Mouse (Mus musculus) splenic B cell, adult 2 months (primary cell): ENCODE measurements at regions not wholly inside any gene's neighbourhood (a gene's known extent, or its start where the extent isn't known, plus 50 kb on each side); places are given as distances from the start of the nearest gene placed in this dataset.
"Not testable (repeated sequence)": the region's sequence is repeated elsewhere in the genome, so short reads cannot be mapped to it uniquely, and the experiment has no call there.

Source experiments
- DNase-seq: peaks from one replicate; pipeline ENCODE4 v3.0.0-alpha.2; 2011; ENCODE audit warnings: low read depth, low spot score
- H3K27me3 ChIP-seq: 2 replicates; pipeline ENCODE4 v1.6.1; 2012; ENCODE audit warnings: mild to moderate bottlenecking, low read length, moderate library complexity, mixed read lengths; ENCODE audit not compliant: control insufficient read depth, poor library complexity, insufficient read depth, severe bottlenecking
- H3K36me3 ChIP-seq: 2 replicates; pipeline ENCODE4 v1.6.1; 2012; ENCODE audit warnings: mild to moderate bottlenecking, low read length, moderate library complexity, mixed read lengths; ENCODE audit not compliant: control insufficient read depth, poor library complexity, insufficient read depth, severe bottlenecking

DNA sequence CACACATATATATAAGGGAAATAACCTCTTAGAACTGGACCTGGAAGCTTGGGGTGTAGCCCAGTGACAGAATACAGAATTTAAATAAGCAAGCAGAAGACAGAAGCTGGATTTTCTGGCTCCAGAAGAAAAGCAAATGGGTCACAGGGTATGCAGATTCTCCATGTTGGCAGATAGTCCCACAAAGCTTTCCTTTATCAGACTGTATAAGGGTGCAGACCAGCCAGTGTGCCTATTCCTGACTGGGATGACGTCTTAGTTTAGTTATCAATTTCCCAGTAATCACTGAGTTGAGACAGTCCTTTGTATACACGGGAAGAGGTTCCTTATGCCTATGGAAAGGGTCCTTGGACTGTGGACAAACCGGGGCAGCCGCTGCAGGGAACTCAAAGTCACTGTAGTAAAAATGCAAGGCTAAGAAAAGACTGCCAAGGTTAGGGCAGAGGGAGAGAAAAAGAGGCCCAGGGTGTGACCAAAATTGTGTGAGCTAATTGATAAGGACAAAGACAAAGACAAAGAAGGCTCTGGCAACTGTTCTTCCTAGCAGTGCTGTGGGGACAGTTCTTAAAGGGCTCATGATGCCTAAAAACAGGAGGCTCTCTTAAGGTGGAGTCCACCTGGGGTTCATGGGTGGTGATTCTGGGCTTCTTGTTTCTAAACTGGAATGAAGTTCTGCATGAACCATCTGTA is 459.7 kb upstream of the Sall1 start:
- no peak for DNase-seq
- Histone ChIP-seq H3K36me3 (no peaks in the 10 kb centered on the region), H3K27me3 (no peaks in the 10 kb centered on the region)

DNA sequence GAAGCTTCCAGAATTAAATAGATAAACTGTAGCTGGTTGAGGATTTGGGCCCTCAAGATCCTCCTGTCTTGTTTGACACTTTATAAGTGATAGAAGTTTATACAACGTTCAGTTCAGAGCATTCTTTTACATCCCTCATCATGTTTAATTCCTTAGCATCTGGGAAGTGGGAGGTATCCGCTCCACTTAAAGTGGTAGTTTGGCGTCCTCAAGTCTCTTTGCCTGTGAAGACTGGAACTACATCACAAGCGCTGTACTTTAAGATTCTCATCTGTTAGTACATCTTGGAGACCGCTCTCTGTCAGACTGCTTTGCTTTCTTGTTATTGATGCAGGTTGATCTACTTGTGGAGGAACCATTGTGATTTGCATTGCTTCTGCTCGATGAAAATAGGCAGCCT is 459.1 kb upstream of the Sall1 start:
- no peak for DNase-seq
- Histone ChIP-seq H3K27me3 (no peaks in the 10 kb centered on the region), H3K36me3 (no peaks in the 10 kb centered on the region)

DNA sequence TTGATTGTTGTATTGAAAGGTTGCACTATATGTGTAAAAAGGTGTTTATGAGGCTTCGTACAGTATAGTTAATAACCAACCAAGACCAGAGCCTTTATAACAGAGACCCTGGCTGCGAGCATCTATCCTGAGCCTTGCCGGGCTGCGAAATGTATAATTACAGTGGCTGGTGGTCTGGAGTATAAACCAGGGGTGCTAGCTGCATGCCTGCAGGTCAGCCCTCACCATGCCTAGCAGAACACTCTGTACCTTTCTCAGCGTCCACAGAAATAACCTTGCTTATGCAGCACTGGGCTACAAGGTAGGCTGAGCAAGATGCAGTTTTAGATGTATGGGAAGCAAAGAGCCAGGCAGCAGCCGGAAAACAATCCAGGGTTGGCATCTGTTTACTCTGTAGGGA is 457.8 kb upstream of the Sall1 start:
- no peaks in the 10 kb centered on the region for H3K27me3 ChIP-seq
- H3K36me3 ChIP-seq: no peaks in the 10 kb centered on the region
- DNase-seq: no peak

DNA sequence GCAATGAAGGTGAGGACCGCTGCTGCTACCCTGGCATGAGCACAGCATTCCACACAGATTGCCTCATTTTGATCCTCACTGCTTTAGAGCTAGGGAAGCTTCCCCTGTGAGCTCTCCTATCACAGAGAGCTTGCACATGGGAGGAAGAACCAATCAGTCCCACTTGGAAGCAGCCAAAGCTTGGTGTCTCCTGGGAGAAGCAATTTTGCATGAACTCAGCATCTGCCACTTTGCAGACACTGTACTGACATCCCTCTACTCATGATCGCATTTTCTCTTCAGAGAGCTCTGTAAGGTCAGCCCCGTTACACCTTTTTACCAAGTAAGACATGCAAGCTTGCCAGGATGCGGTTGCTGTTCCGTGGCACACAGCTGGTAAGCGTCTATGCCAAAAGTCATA is 455.9 kb upstream of the Sall1 start:
- no peaks in the 10 kb centered on the region for H3K36me3 ChIP-seq
- no peak for DNase-seq
- H3K27me3 ChIP-seq: no peaks in the 10 kb centered on the region

DNA sequence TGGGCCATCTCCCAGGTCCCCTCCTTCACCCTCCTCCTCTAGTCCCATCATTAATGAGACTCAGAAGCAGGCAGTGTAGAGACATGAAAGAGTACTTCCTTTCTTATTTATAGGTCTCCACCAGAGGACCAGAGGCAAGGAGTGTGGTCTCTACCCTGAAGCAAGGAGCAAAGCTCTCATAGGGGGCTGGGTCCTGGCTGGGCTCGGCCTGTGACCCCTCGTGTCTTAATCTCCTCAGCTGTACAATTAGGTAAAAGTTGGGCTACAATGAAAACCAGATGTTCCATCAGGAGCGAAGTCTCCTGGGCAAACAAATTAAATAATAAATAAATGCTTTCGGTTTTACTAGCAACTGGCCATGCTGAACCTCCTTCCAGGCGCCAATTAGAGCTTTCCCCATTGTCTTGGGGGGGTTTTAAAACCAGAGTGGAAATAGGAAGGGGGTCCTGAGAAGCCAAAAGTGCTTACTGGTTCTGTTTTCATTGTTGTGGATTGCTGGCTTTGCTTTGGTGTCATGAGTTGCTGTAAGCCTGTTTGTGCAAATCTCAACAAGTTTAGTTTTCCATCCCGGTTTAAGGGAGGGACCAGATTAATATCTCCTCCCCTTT is 454.2 kb upstream of the Sall1 start:
- DNase-seq: no peak
- H3K36me3 ChIP-seq: no peaks in the 10 kb centered on the region
- H3K27me3 ChIP-seq: no peaks in the 10 kb centered on the region

DNA sequence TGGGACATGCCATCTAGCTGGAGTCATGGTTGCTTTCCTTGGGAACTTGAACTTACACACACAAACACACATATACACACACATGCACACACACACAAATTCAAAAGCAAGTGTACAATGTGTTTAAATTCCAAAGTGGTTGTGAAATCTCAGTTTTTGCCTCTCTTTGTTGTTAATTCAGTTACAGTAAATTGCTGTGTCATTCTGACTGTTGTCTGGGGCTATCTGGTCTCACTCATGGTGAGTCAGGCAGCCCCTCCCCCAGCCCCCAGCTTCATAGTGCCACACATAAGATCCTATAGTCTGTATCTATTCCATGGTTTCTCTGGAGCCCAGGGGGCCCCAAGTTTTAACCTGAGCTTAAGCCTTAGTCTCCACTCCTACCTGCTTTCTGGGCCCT is 448.4 kb upstream of the Sall1 start:
- Histone ChIP-seq H3K36me3 (no peaks in the 10 kb centered on the region), H3K27me3 (no peaks in the 10 kb centered on the region)
- no peak for DNase-seq

DNA sequence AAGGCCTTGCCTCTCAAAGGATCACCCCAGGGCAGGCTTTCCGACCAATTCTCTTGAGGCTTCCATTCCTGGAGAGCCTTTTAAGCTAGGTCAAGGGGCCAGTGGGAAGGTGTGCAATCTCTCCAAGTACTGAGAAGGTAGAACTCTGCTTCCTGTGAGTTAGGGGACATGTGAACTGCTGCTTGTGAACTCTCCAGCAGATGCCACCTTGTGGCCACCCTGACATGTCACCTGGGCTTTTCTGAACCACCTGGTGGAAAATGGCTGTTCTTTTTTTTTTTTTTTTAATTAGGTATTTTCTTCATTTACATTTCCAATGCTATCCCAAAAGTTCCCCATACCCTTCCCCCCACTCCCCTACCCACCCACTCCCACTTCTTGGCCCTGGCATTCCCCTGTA is 438.5 kb upstream of the Sall1 start:
- not testable (repeated sequence) for DNase-seq, H3K36me3 ChIP-seq, H3K27me3 ChIP-seq

DNA sequence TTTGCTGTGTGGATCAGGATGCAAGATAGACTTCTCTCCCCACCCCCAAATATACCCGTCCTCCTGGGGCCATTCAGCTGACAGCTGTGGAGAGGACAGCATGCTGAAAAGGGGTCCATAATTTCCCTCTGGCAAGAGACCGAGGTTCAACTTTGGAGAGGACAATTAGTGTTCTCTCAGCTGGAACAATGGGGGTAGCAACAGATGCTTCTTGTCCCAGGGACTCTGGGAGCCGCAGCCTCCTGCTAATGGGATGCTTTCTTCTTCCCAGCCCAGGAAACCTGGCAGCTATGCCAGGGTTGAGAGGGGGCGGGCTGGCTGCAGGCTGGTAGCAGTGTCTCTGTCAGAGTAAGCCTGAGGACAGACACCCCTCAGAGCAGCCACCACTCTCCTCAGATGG is 433.0 kb upstream of the Sall1 start:
- Histone ChIP-seq H3K36me3 (no peaks in the 10 kb centered on the region), H3K27me3 (no peaks in the 10 kb centered on the region)
- no peak for DNase-seq

DNA sequence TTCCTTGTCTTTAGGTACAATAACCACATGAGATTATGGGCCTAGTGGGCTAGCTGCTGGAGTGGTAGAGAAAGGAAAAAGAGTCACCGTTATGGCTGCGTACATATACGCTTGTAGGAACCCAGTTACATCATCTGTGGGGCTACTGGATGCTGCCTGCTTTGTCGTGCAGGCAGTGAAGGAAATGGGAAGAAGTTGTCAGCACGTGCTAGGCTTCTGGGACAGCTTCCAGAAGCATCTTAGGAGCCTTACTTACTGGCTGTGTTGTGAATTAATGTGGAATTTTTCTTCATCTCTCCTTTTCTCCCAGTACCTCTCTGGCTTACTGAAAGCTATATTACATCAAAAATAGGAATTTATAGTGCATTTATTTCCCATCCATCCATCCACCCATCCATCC is 427.2 kb upstream of the Sall1 start:
- DNase-seq: no peak
- Histone ChIP-seq H3K36me3 (no peaks in the 10 kb centered on the region), H3K27me3 (no peaks in the 10 kb centered on the region)

DNA sequence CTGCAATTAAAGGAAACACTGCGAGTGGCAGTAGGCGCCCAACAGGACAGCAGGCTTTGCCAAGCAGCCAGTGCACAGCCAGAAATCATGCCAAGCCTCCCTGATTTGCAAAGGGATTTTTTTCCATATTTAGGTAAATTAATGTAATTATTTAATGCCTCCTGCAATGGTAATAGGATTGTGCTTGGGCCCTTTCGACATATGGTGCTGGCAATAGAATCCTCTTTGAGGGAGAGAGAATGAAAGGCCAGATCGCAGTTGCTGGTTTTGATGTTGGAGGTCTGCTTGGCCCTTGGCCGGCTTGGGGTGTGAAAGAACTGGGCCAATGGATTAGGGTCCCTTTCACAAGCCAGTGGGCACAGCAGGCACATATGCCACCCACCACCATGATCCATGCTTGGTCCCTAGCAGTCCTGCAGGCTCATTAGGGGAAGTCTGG is 424.8 kb upstream of the Sall1 start:
- no peak for DNase-seq
- Histone ChIP-seq H3K36me3 (no peaks in the 10 kb centered on the region), H3K27me3 (no peaks in the 10 kb centered on the region)

DNA sequence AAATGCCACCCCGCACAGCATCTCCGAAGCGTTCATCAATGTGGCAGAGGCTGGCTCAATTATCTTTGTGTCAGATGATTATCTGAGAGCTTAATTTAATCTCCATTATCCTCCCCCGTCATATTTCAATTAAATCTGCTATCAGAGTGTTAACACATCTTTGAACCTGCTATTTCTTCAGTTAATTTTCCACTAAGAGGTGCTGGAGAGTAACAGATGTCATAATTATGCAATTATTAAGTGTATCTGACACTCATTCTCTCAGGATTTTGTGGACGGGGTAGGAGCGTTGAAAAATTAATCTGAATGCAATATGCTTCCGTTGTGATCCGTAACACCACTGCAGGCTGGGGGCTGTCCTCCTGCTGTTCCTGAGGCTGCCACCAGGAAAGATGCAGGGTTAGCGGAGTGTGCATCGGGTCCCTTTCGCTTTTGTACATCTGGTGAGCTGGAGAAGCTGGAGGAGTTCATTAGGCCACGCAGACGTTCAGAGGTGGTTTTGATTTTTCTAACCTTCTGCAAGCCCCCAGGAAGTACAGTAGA is 421.3 kb upstream of the Sall1 start:
- H3K27me3 ChIP-seq: no peaks in the 10 kb centered on the region
- no peaks in the 10 kb centered on the region for H3K36me3 ChIP-seq
- DNase-seq: no peak

DNA sequence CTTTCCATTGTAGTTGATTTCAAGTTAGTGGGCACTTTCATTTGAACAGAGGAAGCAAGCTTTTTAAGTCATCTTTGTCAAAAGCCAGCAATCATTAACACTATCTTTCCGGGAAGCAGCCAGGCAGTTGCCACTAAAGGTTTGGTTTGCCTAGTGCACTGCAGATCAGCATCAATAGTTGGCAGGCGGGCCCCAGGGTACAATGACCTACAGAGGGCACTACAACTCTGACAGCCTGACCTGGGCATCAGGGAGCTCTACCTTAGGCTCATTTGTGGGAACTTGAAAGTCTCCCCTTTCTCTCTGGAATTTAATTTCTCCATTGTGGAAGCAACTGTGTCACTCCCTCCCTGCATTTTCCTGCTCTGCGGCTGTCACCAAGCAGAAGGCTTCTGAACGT is 412.6 kb upstream of the Sall1 start:
- DNase-seq: no peak
- no peaks in the 10 kb centered on the region for H3K27me3 ChIP-seq
- no peaks in the 10 kb centered on the region for H3K36me3 ChIP-seq

DNA sequence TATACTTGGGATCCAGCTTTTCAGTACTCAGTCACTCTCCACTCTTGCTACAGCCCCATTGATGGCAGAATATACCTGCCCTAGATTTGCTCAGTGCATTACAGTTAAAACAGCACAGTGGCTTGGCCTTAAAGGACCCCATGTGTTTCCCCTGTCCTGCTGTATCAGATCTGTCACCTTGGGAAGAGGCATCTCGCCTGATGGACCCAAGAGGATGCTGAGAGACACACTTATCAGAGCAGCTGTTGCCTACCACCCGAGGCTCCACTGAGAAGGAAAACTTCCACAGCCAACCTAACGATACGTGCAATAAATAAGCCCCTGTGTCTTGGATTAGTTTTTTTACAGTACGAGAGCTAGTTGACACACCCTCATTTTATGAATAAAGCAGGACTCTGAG is 411.8 kb upstream of the Sall1 start:
- Histone ChIP-seq H3K36me3 (no peaks in the 10 kb centered on the region), H3K27me3 (no peaks in the 10 kb centered on the region)
- no peak for DNase-seq

DNA sequence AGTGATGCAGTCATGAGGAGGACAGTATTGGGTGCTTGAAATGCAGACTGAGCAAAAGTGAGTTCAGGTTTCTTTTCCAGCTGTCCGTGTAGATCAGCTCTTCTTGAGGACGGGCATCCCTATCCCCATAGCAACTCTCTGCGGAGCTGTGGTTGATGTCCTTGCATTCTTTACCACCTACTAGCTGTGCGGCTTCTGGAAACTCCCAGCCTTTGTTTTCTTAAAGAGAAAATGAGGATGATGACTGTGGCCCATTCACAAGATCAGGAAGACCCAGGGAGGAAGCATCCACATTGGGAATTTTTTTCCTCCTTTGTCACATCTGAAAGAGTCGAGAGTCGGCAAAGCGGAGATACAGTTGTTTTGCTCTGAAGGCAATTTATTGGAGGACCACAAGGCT is 410.2 kb upstream of the Sall1 start:
- no peak for DNase-seq
- Histone ChIP-seq H3K27me3 (no peaks in the 10 kb centered on the region), H3K36me3 (no peaks in the 10 kb centered on the region)

DNA sequence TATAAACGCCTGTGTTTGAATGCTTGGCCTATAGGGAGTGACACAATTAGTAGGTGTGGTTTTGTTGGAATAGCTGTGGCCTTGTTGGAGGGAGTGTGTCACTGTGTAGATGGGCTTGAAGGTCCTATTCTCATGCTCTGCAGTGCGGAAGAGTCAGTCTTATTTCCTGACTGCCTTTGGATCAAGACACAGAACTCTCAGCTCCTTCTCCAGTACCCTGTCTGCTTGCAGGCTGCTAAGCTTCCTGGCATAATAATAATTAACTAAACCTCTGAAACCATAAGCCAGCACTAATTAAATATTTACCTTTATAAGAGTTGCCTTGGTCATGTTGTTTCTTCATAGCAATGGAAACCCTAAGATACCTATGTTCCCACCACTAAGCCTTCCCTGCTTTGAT is 409.8 kb upstream of the Sall1 start:
- Histone ChIP-seq H3K27me3 (no peaks in the 10 kb centered on the region), H3K36me3 (no peaks in the 10 kb centered on the region)
- DNase-seq: no peak

DNA sequence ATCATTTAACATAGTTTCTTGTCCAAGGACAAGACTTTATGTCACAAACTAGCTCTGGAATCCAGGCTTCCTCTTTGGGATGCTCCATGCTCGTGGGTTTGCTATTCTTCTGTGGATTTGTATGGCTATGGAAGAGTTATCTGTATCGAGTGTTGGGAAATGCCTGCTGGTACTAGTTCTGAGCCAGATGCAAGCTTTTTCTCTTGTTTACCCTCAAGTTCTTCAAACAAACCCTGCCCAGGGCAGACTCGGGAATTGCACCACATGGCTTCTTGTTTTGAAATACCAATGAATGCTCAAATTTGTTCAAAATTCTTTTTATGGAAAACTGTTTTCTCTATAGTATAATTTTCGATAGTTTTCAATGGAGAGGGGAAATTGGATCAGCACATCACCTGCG is 400.5 kb upstream of the Sall1 start:
- Histone ChIP-seq H3K27me3 (no peaks in the 10 kb centered on the region), H3K36me3 (no peaks in the 10 kb centered on the region)
- DNase-seq: no peak
